Mouse (Mus musculus) MEL (cell line): ENCODE data around the gene Gm5580.

Experiments used
- CHD2 ChIP-seq: IDR thresholded peaks from 2 replicates; pipeline ENCODE4 v1.6.1; 2011; ENCODE audit warnings: low read length, improper control_type of control experiment
- CTCF ChIP-seq, 3 experiments: IDR thresholded peaks in 2 of 3; conservative IDR thresholded peaks in 1 of 3; 2 replicates each; pipeline ENCODE4 v1.5.1; 2011 to 2012; ENCODE audit warnings: low read length in 3 of 3, low read depth in 2 of 3, mild to moderate bottlenecking in 2 of 3, improper control_type of control experiment in 1 of 3, inconsistent platforms in 1 of 3, mixed read lengths in 1 of 3, moderate library complexity in 1 of 3; ENCODE audit not compliant: control insufficient read depth in 1 of 3, insufficient read depth in 1 of 3, poor library complexity in 1 of 3, severe bottlenecking in 1 of 3
- ETS1 ChIP-seq: IDR thresholded peaks from 2 replicates; pipeline ENCODE4 v1.6.1; 2012; ENCODE audit warnings: low read depth, mild to moderate bottlenecking, inconsistent platforms, low read length, improper control_type of control experiment, moderate library complexity
- HCFC1 ChIP-seq: IDR thresholded peaks from 2 replicates; pipeline ENCODE4 v1.6.1; 2012; ENCODE audit warnings: low read depth, mild to moderate bottlenecking, inconsistent platforms, low read length, improper control_type of control experiment, moderate library complexity
- MAFK ChIP-seq: IDR thresholded peaks from 2 replicates; pipeline ENCODE4 v1.6.1; 2011; ENCODE audit warnings: low read depth, mild to moderate bottlenecking, low read length, improper control_type of control experiment, borderline replicate concordance
- MAX ChIP-seq: IDR thresholded peaks from 2 replicates; pipeline ENCODE4 v1.6.1; 2011; ENCODE audit warnings: low read length, improper control_type of control experiment
- POLR2A ChIP-seq, 2 experiments: IDR thresholded peaks; 2 replicates each; pipeline ENCODE4 v1.6.1; 2011 to 2012; ENCODE audit warnings: low read length in 2 of 2, mild to moderate bottlenecking in 2 of 2, control low read depth in 1 of 2, improper control_type of control experiment in 1 of 2, low read depth in 1 of 2, moderate library complexity in 1 of 2; ENCODE audit not compliant: control insufficient read depth in 1 of 2, insufficient read depth in 1 of 2, poor library complexity in 1 of 2
- POLR2AphosphoS2 ChIP-seq: IDR thresholded peaks from 2 replicates; pipeline ENCODE4 v1.6.1; 2011; ENCODE audit warnings: low read length, improper control_type of control experiment
- POLR2AphosphoS5 ChIP-seq: IDR thresholded peaks from 2 replicates; pipeline ENCODE4 v1.6.1; 2012; ENCODE audit warnings: low read depth, borderline replicate concordance, mild to moderate bottlenecking, inconsistent platforms, low read length, moderate library complexity, mixed read lengths
- ZMIZ1 ChIP-seq: IDR thresholded peaks from 2 replicates; pipeline ENCODE4 v1.6.1; 2012; ENCODE audit warnings: low read depth, mild to moderate bottlenecking, inconsistent platforms, low read length, improper control_type of control experiment, moderate library complexity

DNA sequence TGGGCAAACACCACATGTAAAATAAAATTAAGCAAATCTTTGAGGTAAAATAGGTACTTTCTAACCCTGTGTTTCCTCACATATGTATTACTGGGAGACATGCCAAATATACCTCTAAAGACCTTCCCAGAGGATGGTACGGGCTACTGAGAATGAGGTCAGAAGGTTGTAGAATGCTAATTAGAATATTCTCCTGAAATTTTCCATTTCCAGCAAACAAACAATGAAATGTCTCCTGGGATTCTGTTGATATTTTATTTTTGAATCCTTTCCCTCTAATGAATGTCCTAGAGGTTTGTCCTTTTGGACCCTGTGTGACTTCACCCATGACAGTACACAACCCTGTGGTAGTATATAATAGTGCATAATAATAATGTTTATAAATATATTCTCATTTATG, 3.0 kb downstream of the Gm5580 start, which contains the start of gene Olfr214:
- TF ChIP-seq ZMIZ1 (no peak), POLR2A (IDR thresholded peaks at IDR 0.05; ENCODE audit: control insufficient read depth in 1 of 2, insufficient read depth in 1 of 2, low read depth in 1 of 2, low read length in 2 of 2, poor library complexity in 1 of 2) (no peak), CTCF (IDR thresholded peaks at IDR 0.05 in 2 of 3, conservative IDR thresholded peaks at IDR 0.05 in 1 of 3; ENCODE audit: control insufficient read depth in 1 of 3, insufficient read depth in 1 of 3, low read depth in 2 of 3, low read length in 3 of 3, poor library complexity in 1 of 3, severe bottlenecking in 1 of 3) (no peak), MAX (no peak), MAFK (no peak), ETS1 (no peak), CHD2 (no peak), POLR2AphosphoS5 (no peak), POLR2AphosphoS2 (no peak), HCFC1 (no peak)
